12 mouse cellular contexts compared by ENCODE assay signal in genomic region chr9:32505460-32506075, GRCm38 (mm10). TPM values are rescaled to one million over a fixed set of nuclear protein-coding genes. Genes with fewer than 3 reads are reported as not detected.
DNase-seq lines count a peak whose midpoint lies in the region; ATAC-seq and TF ChIP-seq lines count a peak whose summit lies in the region.
"Had no signal": no experiment of that assay in that cellular context is flagged by ENCODE, and none has a peak within 500 bp of the region (broad histone marks: within the 10 kb centered on the region; RNA-seq: fewer than 3 reads in every experiment).

No protein-coding gene starts in this region.

- H3K27me3 ChIP-seq in heart, embryonic 12.5 days (replicated peaks), result no peaks in the 10 kb centered on the region
- no peaks in the 10 kb centered on the region for H3K27me3 ChIP-seq in limb, embryonic 13.5 days
- H3K27me3 ChIP-seq in limb, embryonic 10.5 days (ENCODE audit: low read depth, poor library complexity, severe bottlenecking), result no peaks in the 10 kb centered on the region
- H3K27me3 ChIP-seq in thymus, adult 2 months (ENCODE audit: control insufficient read depth, insufficient read depth, low read length), result no peaks in the 10 kb centered on the region
- H3K27me3 ChIP-seq: hindbrain, embryonic 15.5 days; limb, embryonic 12.5 days; neural tube, embryonic 13.5 days had no signal

- H3K36me3 ChIP-seq in heart, embryonic 12.5 days, result no peaks in the 10 kb centered on the region
- no peaks in the 10 kb centered on the region for H3K36me3 ChIP-seq in limb, embryonic 13.5 days
- H3K36me3 ChIP-seq in limb, embryonic 10.5 days, result peaks cover 45% of the 10 kb centered on the region
- H3K36me3 ChIP-seq in thymus, adult 2 months (ENCODE audit: control insufficient read depth, insufficient read depth, low read length), result no peaks in the 10 kb centered on the region
- H3K36me3 ChIP-seq: hindbrain, embryonic 15.5 days; neural tube, embryonic 13.5 days had no signal

- no peak for TF ChIP-seq CTCF in thymus, adult 2 months (IDR thresholded peaks at IDR 0.05; ENCODE audit: borderline replicate concordance, control insufficient read depth, extremely low read depth, insufficient read depth, low read length, poor library complexity)

- 82% methylated on average over 7 of the region's 7 CpGs for WGBS in heart, embryonic 12.5 days
- 79% methylated on average over 7 of the region's 7 CpGs for WGBS in limb, embryonic 13.5 days
- WGBS in limb, embryonic 10.5 days, result 83% methylated on average over 7 of the region's 7 CpGs
- WGBS in thymus, adult 2 months, result 45% methylated on average over 7 of the region's 7 CpGs

- TF ChIP-seq POLR2A in thymus, adult 2 months (IDR thresholded peaks at IDR 0.05; ENCODE audit: control insufficient read depth, extremely low read depth, insufficient read depth, low read length, poor library complexity), result no peak

- no peak for DNase-seq in heart, postnatal 25 days (ENCODE audit: low spot score)
- DNase-seq in limb, embryonic 10.5 days (ENCODE audit: low spot score), result no peak
- no peak for DNase-seq in thymus, adult 2 months
- no peak for DNase-seq in thymus, adult 18-20 months
- DNase-seq in telencephalon, adult 2 months (ENCODE audit: low read depth, low spot score), result peak; percentile 32
- DNase-seq in urinary bladder, postnatal 10 days (ENCODE audit: low spot score), result no peak

- H3K9me3 ChIP-seq in heart, embryonic 12.5 days (replicated peaks), result no peaks in the 10 kb centered on the region
- no peaks in the 10 kb centered on the region for H3K9me3 ChIP-seq in limb, embryonic 13.5 days
- no peaks in the 10 kb centered on the region for H3K9me3 ChIP-seq in limb, embryonic 10.5 days (replicated peaks)
- H3K9me3 ChIP-seq: hindbrain, embryonic 15.5 days; limb, embryonic 12.5 days; neural tube, embryonic 13.5 days had no signal

- H3K9ac ChIP-seq in heart, embryonic 12.5 days, result no peak overlapping the region
- no peak overlapping the region for H3K9ac ChIP-seq in limb, embryonic 13.5 days
- H3K9ac ChIP-seq: hindbrain, embryonic 15.5 days; limb, embryonic 12.5 days; neural tube, embryonic 13.5 days had no signal

- intact Hi-C loops in heart, postnatal 25 days (cut with DNase I), result loop anchor here (2.0 kb wide), 1 partner anchor 13 kb away; no protein-coding TSS in a partner anchor

- ATAC-seq in heart, embryonic 12.5 days (ENCODE audit: insufficient number of reproducible peaks, low FRiP score), result no peak
- ATAC-seq in limb, embryonic 13.5 days (ENCODE audit: low FRiP score, low read depth), result no peak

- H3K4me1 ChIP-seq in heart, embryonic 12.5 days (replicated peaks), result peaks cover 52% of the 10 kb centered on the region
- H3K4me1 ChIP-seq in limb, embryonic 13.5 days, result peaks cover 74% of the 10 kb centered on the region
- peaks cover 95% of the 10 kb centered on the region for H3K4me1 ChIP-seq in limb, embryonic 10.5 days
- peaks cover 79% of the 10 kb centered on the region for H3K4me1 ChIP-seq in thymus, adult 2 months (replicated peaks; ENCODE audit: control insufficient read depth, insufficient read depth, low read length)
- H3K4me1 ChIP-seq: hindbrain, embryonic 15.5 days; neural tube, embryonic 13.5 days had no signal

- H3K4me3 ChIP-seq in heart, embryonic 12.5 days, result no peak overlapping the region
- H3K4me3 ChIP-seq in limb, embryonic 13.5 days, result no peak overlapping the region
- H3K4me3 ChIP-seq in limb, embryonic 10.5 days, result no peak overlapping the region
- H3K4me3 ChIP-seq in thymus, adult 2 months (ENCODE audit: control insufficient read depth, insufficient read depth, low read length), result no peak overlapping the region
- H3K4me3 ChIP-seq: hindbrain, embryonic 15.5 days; limb, embryonic 12.5 days; neural tube, embryonic 13.5 days had no signal

- H3K4me2 ChIP-seq in heart, embryonic 12.5 days, result no peak overlapping the region
- no peak overlapping the region for H3K4me2 ChIP-seq in limb, embryonic 13.5 days (replicated peaks)
- H3K4me2 ChIP-seq: hindbrain, embryonic 15.5 days; limb, embryonic 12.5 days; neural tube, embryonic 13.5 days had no signal

- H3K27ac ChIP-seq in heart, embryonic 12.5 days (ENCODE audit: poor library complexity, severe bottlenecking), result peak overlapping the region; percentile 41; the same call in 1 of the 2 replicates
- peak overlapping the region; percentile 6; the same call in 1 of the 2 replicates for H3K27ac ChIP-seq in limb, embryonic 13.5 days
- H3K27ac ChIP-seq in limb, embryonic 10.5 days, result no peak overlapping the region
- peak overlapping the region; percentile 100 for H3K27ac ChIP-seq in thymus, adult 2 months (ENCODE audit: control insufficient read depth, insufficient read depth, low read length)
- H3K27ac ChIP-seq: hindbrain, embryonic 15.5 days; limb, embryonic 12.5 days; neural tube, embryonic 13.5 days had no signal

RNA-seq across cellular contexts. Expression of gene Fli1, which starts 37.1 kb away (rescaled TPM):
- polyA plus RNA-seq in heart, embryonic 12.5 days (2016; fragmentation: Nextera tagmentation; extraction: Ambion mirVana), result 20.1 and 20.2 TPM in 2 replicates
- 10 to 100 TPM; 26.4 to 28.2 TPM for total RNA-seq in heart, postnatal 25 days (2021)
- polyA plus RNA-seq in limb, embryonic 13.5 days (2015; fragmentation: Nextera tagmentation; extraction: Ambion mirVana), result 34.3 and 37.9 TPM in 2 replicates
- 50.6 and 71.2 TPM in 2 replicates for polyA plus RNA-seq in limb, embryonic 10.5 days (2016; fragmentation: Nextera tagmentation; extraction: Ambion mirVana)
- 28.5 and 33.9 TPM in 2 replicates for polyA plus RNA-seq in thymus, adult 2 months (2012; rRNA removed)
- polyA plus RNA-seq: C2C12 had no signal
